Mouse (Mus musculus): ENCODE data around the gene Olfr1408. TPM values are rescaled to one million over a fixed set of nuclear protein-coding genes. Genes with fewer than 3 reads are reported as not detected.

Gene Olfr1408
- polyA plus RNA-seq (2015; fragmentation: Nextera tagmentation; extraction: Ambion mirVana), result not detected in 2 replicates

DNA sequence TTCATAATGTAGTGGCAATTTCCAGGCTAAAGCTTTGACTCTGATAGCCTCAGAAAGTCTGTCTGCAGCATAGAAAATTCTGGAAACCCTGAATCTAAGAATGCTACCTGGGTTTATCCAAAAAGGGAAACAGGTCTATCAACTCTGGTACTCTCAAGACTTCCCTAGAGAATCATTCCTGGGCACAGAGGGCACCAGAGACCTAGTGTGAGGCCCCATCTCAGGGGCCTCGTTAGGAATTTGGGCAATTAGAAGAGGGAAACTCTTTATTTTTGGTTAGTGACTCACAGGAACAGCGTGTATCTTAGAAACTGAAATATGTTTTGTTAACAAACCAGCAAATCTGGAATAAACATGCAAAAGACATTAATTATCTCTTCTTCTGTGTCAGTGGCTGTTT lies at the start of gene Olfr1408:
Olfr1408 (minus strand) TSS at position 101 of the 400 bp plus-strand sequence.

Other genes with a start within 250 kb of the Olfr1408 start
- gene Apcs, start 242.3 kb downstream of the Olfr1408 start, polyA plus RNA-seq (2015; fragmentation: Nextera tagmentation; extraction: Ambion mirVana), result 0.80 and 1.4 TPM in 2 replicates
- not detected in 2 replicates for gene Olfr16, start 187.0 kb downstream of the Olfr1408 start, polyA plus RNA-seq (2015; fragmentation: Nextera tagmentation; extraction: Ambion mirVana)
- not detected in 2 replicates for gene Olfr1406, start 53.3 kb upstream of the Olfr1408 start, polyA plus RNA-seq (2015; fragmentation: Nextera tagmentation; extraction: Ambion mirVana)
- not detected in 2 replicates for gene Olfr218, start 60.4 kb upstream of the Olfr1408 start, polyA plus RNA-seq (2015; fragmentation: Nextera tagmentation; extraction: Ambion mirVana)
- gene Olfr1404, start 75.0 kb upstream of the Olfr1408 start, polyA plus RNA-seq (2015; fragmentation: Nextera tagmentation; extraction: Ambion mirVana), result not detected in 2 replicates
- gene Fcer1a, start 89.8 kb upstream of the Olfr1408 start, polyA plus RNA-seq (2015; fragmentation: Nextera tagmentation; extraction: Ambion mirVana), result 2.7 and 3.4 TPM in 2 replicates
- gene Olfr418, start 128.6 kb upstream of the Olfr1408 start, polyA plus RNA-seq (2015; fragmentation: Nextera tagmentation; extraction: Ambion mirVana), result not detected in 2 replicates
- not detected in 2 replicates for gene Mptx2, start 140.4 kb upstream of the Olfr1408 start, polyA plus RNA-seq (2015; fragmentation: Nextera tagmentation; extraction: Ambion mirVana)
- gene Ackr1, start 196.4 kb upstream of the Olfr1408 start, polyA plus RNA-seq (2015; fragmentation: Nextera tagmentation; extraction: Ambion mirVana), result 1.4 and 1.5 TPM in 2 replicates
- gene Aim2, start 213.5 kb upstream of the Olfr1408 start, polyA plus RNA-seq (2015; fragmentation: Nextera tagmentation; extraction: Ambion mirVana), result 0.85 and 1.3 TPM in 2 replicates
- 0.78 and 1.3 TPM in 2 replicates for gene Cadm3, start 230.3 kb upstream of the Olfr1408 start, polyA plus RNA-seq (2015; fragmentation: Nextera tagmentation; extraction: Ambion mirVana)

Data from skeletal muscle tissue, postnatal 0 days (tissue).